Mouse (Mus musculus): ENCODE measurements around the gene Oosp3. TPM values are rescaled to one million over a fixed set of nuclear protein-coding genes. Genes with fewer than 3 reads are reported as not detected.

The Oosp3 gene
- polyA plus RNA-seq, 1 experiment from 2014 or later: not detected

GRCm38 (mm10) chr19:11727304-11727703, 30.4 kb downstream of the Oosp3 start:
- Histone ChIP-seq H3K4me3 (no peak overlapping the region), H3K27ac (peak overlapping the region; percentile 72; the same call in 1 of the 2 replicates), H3K9ac (no peak overlapping the region), H3K4me2 (0 out of 2 replicates have a peak overlapping the region, but pooled peaks have one; percentile 8), H3K36me3 (no peaks in the 10 kb centered on the region), H3K9me3 (replicated peaks) (no peaks in the 10 kb centered on the region), H3K27me3 (replicated peaks) (no peaks in the 10 kb centered on the region), H3K4me1 (peaks cover 21% of the 10 kb centered on the region)
- 41% methylated on average over 5 of the region's 5 CpGs for WGBS (ENCODE audit: insufficient replicate concordance)
- ATAC-seq: peak; percentile 83

GRCm38 (mm10) chr19:11730278-11730677, 33.4 kb downstream of the Oosp3 start:
- Histone ChIP-seq H3K9ac (no peak overlapping the region), H3K36me3 (no peaks in the 10 kb centered on the region), H3K4me1 (peaks cover 16% of the 10 kb centered on the region), H3K4me3 (no peak overlapping the region), H3K9me3 (replicated peaks) (no peaks in the 10 kb centered on the region), H3K27me3 (replicated peaks) (no peaks in the 10 kb centered on the region), H3K4me2 (no peak overlapping the region), H3K27ac (no peak overlapping the region)
- no peak for ATAC-seq
- WGBS (ENCODE audit: insufficient replicate concordance): 53% methylated on average over 1 of the region's 1 CpGs

DNA sequence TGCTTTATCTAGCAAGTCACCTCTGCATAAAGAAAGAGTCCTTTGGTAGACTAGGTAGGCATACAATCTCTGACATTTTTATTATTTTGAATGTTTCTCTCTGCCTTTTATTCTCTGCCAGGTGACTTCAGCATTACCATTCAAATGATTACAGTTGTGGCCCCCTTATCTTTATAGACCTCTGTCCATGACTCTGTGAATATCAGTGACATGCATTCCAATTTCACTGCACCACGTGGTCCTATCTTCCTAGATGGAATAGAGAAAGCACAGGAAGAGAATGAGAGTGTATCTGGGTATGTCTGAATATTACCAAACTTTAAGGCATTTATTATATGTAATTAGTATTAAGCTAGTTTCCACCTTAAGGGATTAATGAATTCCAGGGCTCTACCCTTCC, 39.6 kb downstream of the Oosp3 start:
- Histone ChIP-seq H3K9me3 (replicated peaks) (no peaks in the 10 kb centered on the region), H3K4me1 (peaks cover 10% of the 10 kb centered on the region), H3K4me2 (no peak overlapping the region), H3K27ac (no peak overlapping the region), H3K9ac (no peak overlapping the region), H3K36me3 (no peaks in the 10 kb centered on the region), H3K27me3 (replicated peaks) (no peaks in the 10 kb centered on the region), H3K4me3 (no peak overlapping the region)
- peak; percentile 76 for ATAC-seq
- 17% methylated on average over 1 of the region's 1 CpGs for WGBS (ENCODE audit: insufficient replicate concordance)

GRCm38 (mm10) chr19:11745680-11746079, 48.8 kb downstream of the Oosp3 start:
- Histone ChIP-seq H3K27me3 (replicated peaks) (no peaks in the 10 kb centered on the region), H3K9me3 (replicated peaks) (no peaks in the 10 kb centered on the region), H3K4me2 (no peak overlapping the region), H3K36me3 (no peaks in the 10 kb centered on the region), H3K4me3 (no peak overlapping the region), H3K27ac (no peak overlapping the region), H3K4me1 (peaks cover 11% of the 10 kb centered on the region), H3K9ac (no peak overlapping the region)
- peak; percentile 86 for ATAC-seq

DNA sequence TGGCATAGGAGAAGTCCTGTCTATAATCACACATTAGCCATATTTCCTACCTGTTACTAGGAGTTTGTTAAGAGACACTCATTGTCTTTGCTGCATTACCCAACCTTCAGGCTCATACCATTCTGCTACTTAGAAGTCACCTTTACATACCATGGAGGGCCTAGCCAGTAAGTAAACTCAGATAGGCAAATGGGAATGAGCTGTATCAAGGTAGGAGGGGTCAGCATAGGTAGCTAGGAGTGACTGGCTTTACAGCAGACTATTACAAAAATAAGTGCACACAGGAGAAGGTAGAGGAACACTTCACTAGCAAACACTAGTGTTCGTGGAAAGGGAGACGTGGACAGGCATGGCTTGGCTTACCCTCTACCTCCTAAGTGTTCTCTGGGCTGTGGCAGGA, 50.4 kb downstream of the Oosp3 start, which contains the start of gene Gif:
Gif (plus strand) TSS at position 257 of the 400 bp plus-strand sequence.
- Histone ChIP-seq H3K9me3 (replicated peaks) (no peaks in the 10 kb centered on the region), H3K36me3 (no peaks in the 10 kb centered on the region), H3K4me2 (no peak within 1 kb of the TSS), H3K4me1 (peaks cover 11% of the 10 kb centered on the region), H3K9ac (no peak within 1 kb of the TSS), H3K27me3 (replicated peaks) (no peaks in the 10 kb centered on the region), H3K27ac (no peak within 1 kb of the TSS), H3K4me3 (no peak within 1 kb of the TSS)
- 74% methylated on average over 2 of the region's 2 CpGs for whole genome bisulfite sequencing (ENCODE audit: insufficient replicate concordance)
- ATAC-seq: no peak

Other genes with a start within 250 kb of the Oosp3 start
- 3.2 and 3.4 TPM in 2 replicates for gene Ms4a6c, start 227.7 kb upstream of the Oosp3 start, polyA plus RNA-seq (2016; fragmentation: Nextera tagmentation; extraction: Ambion mirVana)
- gene Gm8369, start 211.1 kb upstream of the Oosp3 start, polyA plus RNA-seq (2016; fragmentation: Nextera tagmentation; extraction: Ambion mirVana): not detected in 2 replicates
- gene Ms4a6b, start 180.5 kb upstream of the Oosp3 start, polyA plus RNA-seq (2016; fragmentation: Nextera tagmentation; extraction: Ambion mirVana): 1.3 and 2.1 TPM in 2 replicates
- gene Ms4a4d, start 160.3 kb upstream of the Oosp3 start, polyA plus RNA-seq (2016; fragmentation: Nextera tagmentation; extraction: Ambion mirVana): 0.31 and 0.38 TPM in 2 replicates
- gene Ms4a6d, start 92.2 kb upstream of the Oosp3 start, polyA plus RNA-seq (2016; fragmentation: Nextera tagmentation; extraction: Ambion mirVana): 2.4 and 2.7 TPM in 2 replicates
- 0.20 and 0.52 TPM in 2 replicates for gene Ms4a2, start 73.3 kb upstream of the Oosp3 start, polyA plus RNA-seq (2016; fragmentation: Nextera tagmentation; extraction: Ambion mirVana)
- gene Ms4a3, start 56.2 kb upstream of the Oosp3 start, polyA plus RNA-seq (2016; fragmentation: Nextera tagmentation; extraction: Ambion mirVana): 4.5 and 6.4 TPM in 2 replicates
- gene Oosp2, start 36.5 kb upstream of the Oosp3 start, polyA plus RNA-seq (2016; fragmentation: Nextera tagmentation; extraction: Ambion mirVana): 0.55 and 0.63 TPM in 2 replicates
- not detected in 2 replicates for gene Oosp1, start 5.9 kb upstream of the Oosp3 start, polyA plus RNA-seq (2016; fragmentation: Nextera tagmentation; extraction: Ambion mirVana)
- gene Gif, start 50.5 kb downstream of the Oosp3 start, polyA plus RNA-seq (2016; fragmentation: Nextera tagmentation; extraction: Ambion mirVana): not detected in 2 replicates
- 54.5 and 62.6 TPM in 2 replicates for gene Mrpl16, start 73.3 kb downstream of the Oosp3 start, polyA plus RNA-seq (2016; fragmentation: Nextera tagmentation; extraction: Ambion mirVana)
- gene Stx3, start 122.3 kb downstream of the Oosp3 start, polyA plus RNA-seq (2016; fragmentation: Nextera tagmentation; extraction: Ambion mirVana): 2.5 TPM in 2 replicates
- gene Olfr1417, start 142.2 kb downstream of the Oosp3 start, polyA plus RNA-seq (2016; fragmentation: Nextera tagmentation; extraction: Ambion mirVana): not detected in 2 replicates
- not detected in 2 replicates for gene Olfr1418, start 164.0 kb downstream of the Oosp3 start, polyA plus RNA-seq (2016; fragmentation: Nextera tagmentation; extraction: Ambion mirVana)
- gene Olfr1419, start 178.1 kb downstream of the Oosp3 start, polyA plus RNA-seq (2016; fragmentation: Nextera tagmentation; extraction: Ambion mirVana): not detected in 2 replicates
- not detected in 2 replicates for gene Olfr1420, start 189.5 kb downstream of the Oosp3 start, polyA plus RNA-seq (2016; fragmentation: Nextera tagmentation; extraction: Ambion mirVana)
- gene Patl1, start 215.3 kb downstream of the Oosp3 start, polyA plus RNA-seq (2016; fragmentation: Nextera tagmentation; extraction: Ambion mirVana): 10.7 and 11.1 TPM in 2 replicates

Measured in liver, embryonic 12.5 days (tissue).